Mouse (Mus musculus): ENCODE measurements around the gene Zfp865.

Zfp865 gene

GRCm38 (mm10) chr7:5080815-5081214 lies 60.6 kb downstream of the Zfp865 start:
- DNase-seq (ENCODE audit: low spot score in 2 of 2), result no peak

GRCm38 (mm10) chr7:5081241-5081640 lies 61.1 kb downstream of the Zfp865 start:
- no peak for DNase-seq (ENCODE audit: low spot score in 2 of 2)

GRCm38 (mm10) chr7:5081939-5082338 lies 61.8 kb downstream of the Zfp865 start:
- no peak for DNase-seq (ENCODE audit: low spot score in 2 of 2)

DNA sequence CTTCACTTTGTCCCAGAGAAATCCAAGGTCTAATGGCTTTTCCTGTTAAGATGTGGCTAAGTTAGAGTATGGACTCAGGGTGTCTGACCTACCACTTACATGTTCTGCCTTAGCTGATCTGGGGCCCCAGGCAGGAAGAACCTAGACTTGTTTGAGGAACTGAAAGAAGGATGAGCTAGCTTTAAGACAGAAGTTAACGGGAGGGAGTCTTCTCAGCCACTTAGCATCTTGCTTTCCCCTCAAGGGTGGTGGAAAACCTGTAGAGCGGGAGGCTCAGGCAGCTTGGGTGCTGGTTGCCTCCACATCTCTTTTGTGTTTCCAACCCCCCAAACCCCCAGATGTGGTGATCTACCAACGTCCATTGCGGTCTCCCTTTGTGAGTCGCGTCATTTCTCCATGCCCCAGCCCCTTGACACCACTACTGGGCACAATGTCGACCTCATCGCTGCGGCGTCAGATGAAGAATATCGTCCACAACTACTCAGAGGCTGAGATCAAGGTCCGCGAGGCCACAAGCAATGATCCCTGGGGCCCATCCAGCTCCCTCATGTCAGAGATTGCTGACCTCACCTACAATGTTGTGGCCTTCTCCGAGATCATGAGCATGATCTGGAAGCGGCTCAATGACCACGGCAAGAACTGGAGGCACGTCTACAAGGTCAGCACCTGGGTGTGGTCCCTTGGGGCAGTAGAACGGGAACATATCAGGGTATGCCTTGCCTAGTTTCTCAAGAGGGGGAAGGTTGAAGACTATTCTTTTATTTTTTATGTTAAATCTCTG lies 63.3 kb downstream of the Zfp865 start:
- DNase-seq (ENCODE audit: low spot score in 2 of 2), result no peak

- DNase-seq (ENCODE audit: low spot score in 2 of 2), result no peak
Observed at GRCm38 (mm10) chr7:5085512-5085911, 65.3 kb downstream of the Zfp865 start.

Measured in left cerebral cortex, adult 9 months (tissue).